Mouse (Mus musculus): Measurements from ENCODE around the gene Nipsnap3a. TPM values are rescaled to one million over a fixed set of nuclear protein-coding genes. Genes with fewer than 3 reads are reported as not detected.

Nipsnap3a gene
- total RNA-seq (2021): not detected
- long read RNA-seq, experiment 1: 0 reads
- long read RNA-seq, experiment 2, partial matches to known transcripts: 0 of 1 reads
- long read RNA-seq, experiment 2, other reads (novel, unspliced or antisense): 1 of 1 reads

DNA sequence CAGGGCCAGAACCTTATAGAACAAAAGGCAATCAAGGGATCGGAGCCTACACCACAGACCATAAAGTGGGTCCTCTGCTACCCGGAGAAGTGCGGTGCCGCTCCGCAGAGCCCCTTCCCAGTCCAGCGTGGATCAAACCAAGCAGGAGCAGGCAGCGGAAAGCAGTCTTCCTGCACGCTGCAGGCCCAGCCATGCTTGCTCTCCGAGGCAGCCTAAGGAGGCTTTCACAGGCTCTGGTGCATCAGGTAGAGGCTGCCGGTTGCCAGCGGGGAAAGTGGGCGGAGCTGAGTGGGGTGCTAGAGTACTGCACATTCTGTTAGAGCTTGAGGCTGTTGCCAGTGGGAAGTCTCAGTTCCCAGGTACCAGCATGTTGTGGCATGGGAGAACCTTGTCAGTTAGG is at the start of gene Nipsnap3a:
Gene Nipsnap3a (plus strand): TSS at position 25 of the 400 bp plus-strand sequence.
- DNase-seq (ENCODE audit: low spot score in 2 of 2): peak in 1 of 2 experiments; percentile 11

DNA sequence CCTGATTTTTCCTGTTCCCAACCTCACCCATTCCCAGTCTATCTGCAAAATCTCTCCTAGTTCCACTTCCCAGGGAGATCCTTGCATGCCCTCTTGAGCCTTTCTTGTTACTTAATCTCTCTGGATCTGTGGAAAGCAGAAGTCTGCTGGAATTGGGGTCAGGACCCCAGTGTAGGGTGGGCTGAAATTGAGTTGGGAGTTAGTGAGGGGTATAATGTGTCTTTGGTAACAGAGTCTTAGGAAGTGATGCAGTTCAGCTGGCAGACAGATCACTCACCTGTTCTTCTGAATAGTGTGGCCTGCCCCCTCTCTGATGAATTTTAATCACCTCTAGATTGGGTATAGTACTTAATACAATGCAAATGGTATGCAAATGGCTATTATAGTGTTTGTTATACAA is 42.4 kb upstream of the Nipsnap3a start:
- DNase-seq (ENCODE audit: low spot score in 2 of 2): no peak

DNA sequence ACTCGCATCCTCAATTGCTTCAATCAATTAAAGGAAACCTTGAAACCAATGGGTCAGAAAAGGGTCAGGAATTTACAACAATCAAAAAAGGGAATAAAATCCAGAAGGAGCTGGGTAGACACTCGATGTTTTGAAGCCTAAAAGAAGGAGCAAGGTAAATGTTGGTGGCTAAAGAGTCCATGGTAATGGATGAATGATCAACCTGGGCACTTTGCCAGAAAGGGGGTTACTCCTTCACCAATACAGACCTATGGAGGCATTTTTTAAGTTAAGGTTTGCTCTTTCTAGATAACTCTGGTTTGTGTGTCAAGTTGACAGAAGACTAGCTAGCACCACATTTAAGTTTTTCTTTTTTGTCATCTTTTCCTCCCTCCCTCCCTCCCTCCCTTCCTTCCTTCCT is 40.1 kb upstream of the Nipsnap3a start:
- DNase-seq (ENCODE audit: low spot score in 2 of 2): no peak

DNA sequence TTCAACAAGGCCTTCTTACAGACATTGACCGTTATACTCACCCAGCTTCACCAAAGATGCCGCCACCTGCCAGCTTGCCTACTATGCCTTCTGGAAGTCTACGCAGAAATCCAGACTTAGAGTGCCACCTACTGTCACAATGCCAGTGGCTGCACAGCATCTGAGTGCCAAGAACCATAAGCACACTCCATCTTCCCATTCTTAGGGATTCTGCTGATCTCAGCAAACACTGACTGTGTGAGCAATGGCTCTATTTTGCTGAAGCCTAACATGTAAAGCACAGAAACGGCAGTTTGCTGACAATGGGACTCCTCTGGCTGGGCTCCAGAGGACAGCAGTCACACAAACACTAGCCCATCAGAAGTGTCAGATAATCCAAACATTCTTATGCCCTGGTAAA is 30.4 kb upstream of the Nipsnap3a start:
- DNase-seq (ENCODE audit: low spot score in 2 of 2): no peak

DNA sequence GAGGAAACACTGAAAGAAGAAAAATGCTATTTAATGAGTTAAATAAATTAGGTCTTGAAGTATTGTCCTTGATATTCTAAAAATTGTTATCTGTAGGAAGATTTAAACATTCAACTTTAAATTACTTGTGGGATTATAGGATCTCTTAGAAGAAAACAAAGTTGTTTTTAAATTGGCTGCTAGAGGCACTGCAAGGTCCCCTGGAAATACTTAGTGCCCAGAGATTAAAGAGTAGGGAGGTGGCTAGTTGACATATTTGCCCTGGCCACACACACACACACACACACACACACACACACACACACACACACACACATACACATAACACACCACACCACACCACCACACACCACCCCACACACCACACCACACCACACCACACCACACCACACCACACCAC is 24.8 kb upstream of the Nipsnap3a start, which contains the start of gene Olfr270:
Gene Olfr270 (plus strand): TSS at position 301 of the 400 bp plus-strand sequence.
- no peak for DNase-seq (ENCODE audit: low spot score in 2 of 2)

DNA sequence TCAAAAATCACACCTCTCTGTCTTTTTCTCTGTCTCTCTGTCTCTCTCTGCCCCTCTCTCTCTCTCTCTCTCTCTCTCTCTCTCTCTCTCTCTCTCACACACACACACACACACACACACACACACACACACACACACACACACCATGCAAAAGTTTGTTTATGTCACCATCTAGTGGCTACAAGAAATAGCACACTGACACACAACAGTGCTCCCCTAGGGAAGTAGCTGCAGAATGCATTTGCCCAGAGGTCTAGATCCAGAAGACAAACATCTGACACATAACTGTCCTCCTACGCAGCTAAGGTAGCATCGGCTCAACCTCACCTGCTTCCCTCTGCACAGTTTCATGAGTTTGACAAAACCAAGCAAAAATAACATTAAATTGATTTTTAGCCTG is 3.9 kb upstream of the Nipsnap3a start:
- no peak for DNase-seq (ENCODE audit: low spot score in 2 of 2)

DNA sequence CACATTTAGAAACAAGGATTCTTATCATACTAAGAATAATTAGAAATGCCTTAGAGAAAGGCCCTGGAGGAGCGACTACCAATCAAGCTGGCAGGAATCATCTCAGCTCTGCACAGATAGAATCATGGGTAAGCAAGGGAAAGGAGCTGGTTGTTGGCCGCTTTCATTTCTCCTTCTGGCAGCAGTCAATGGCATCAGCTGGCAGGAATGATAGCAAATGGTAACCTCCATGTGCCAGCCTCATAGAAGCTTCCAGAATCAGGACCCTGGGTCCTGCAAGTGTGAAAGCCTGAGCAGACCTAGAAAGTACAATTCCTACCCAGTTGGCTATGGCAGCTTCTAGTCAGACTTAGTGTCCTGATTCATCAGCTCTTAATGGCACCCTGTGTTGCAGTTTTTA is 2.8 kb upstream of the Nipsnap3a start:
- DNase-seq (ENCODE audit: low spot score in 2 of 2): no peak

DNA sequence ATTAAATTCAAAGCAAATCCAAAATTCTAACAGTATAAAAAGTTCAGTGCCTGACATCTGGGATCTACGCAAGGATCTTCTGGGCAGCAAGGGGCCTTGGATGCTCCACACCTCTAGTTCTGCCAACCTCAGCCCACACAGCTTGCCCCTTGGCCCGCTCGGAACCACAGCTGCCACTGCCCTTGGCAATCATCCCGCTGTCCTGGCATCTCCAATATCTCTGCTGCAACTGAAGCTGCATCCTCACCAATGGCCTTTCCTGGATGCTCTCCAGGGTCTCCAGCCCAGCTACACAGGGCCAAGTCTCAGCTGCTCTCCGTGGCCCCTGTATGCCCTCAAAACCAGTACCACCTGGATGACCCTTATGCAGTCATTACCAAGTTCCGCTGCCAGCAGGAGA is 10.4 kb downstream of the Nipsnap3a start:
- DNase-seq (ENCODE audit: low spot score in 2 of 2): peak; percentile 36 to 75

DNA sequence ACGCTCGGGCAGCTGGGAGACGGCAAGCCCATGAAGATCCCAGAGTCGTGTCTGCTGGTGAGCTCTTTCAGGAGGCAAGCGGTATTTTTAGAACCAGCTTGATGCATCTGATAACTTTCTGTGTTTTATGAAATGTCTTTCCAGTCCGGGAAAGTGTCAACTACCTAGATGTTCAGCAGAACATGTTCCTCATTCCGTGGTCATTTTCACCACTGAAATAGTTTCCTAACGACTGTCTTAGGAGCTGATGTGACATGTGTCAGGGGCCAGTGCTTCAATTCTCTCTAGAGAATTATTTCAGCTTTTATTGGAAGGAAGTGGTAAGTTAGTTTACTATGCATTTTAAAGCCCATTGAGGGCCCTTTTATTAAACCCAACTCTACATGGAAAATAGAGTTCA is 11.1 kb downstream of the Nipsnap3a start:
- DNase-seq (ENCODE audit: low spot score in 2 of 2): no peak

DNA sequence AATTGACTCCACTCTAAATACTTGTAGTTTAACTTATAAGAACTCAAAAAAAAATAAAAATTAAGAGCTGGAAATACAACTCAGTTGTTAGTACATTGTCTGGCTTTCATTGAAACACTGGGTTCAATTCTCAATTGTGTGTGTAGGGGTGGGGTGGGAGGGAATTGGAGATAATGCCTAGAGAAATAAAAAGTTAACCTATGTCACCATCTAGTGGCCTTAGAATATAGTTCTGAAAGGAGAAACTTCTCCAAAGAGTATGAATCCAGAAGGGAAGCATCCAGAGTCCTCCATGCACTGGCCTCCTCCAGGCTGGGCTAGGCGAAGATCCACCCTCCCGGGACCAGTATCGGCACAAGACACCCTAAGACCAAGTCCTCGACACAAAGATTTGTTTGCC is 20.1 kb downstream of the Nipsnap3a start:
- no peak for DNase-seq (ENCODE audit: low spot score in 2 of 2)

DNA sequence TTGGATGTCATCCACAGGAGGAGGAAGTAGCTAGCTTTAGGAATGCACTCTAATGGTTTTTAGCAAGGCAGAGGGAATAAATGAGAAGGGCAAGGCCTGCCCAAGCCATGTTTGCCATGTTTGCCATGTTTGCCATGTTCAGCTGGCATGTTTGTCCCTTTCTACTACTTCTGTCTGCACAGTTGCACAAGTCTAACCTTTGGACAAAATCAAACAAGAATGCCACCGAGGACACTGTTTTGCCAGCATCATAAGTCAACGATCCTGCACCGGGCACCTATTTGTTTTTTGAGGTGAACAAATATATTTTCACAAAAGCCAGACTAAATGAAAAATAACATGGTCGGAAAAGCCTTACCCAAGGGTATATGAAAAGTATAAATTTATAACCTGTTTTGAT is 20.8 kb downstream of the Nipsnap3a start:
- no peak for DNase-seq (ENCODE audit: low spot score in 2 of 2)

DNA sequence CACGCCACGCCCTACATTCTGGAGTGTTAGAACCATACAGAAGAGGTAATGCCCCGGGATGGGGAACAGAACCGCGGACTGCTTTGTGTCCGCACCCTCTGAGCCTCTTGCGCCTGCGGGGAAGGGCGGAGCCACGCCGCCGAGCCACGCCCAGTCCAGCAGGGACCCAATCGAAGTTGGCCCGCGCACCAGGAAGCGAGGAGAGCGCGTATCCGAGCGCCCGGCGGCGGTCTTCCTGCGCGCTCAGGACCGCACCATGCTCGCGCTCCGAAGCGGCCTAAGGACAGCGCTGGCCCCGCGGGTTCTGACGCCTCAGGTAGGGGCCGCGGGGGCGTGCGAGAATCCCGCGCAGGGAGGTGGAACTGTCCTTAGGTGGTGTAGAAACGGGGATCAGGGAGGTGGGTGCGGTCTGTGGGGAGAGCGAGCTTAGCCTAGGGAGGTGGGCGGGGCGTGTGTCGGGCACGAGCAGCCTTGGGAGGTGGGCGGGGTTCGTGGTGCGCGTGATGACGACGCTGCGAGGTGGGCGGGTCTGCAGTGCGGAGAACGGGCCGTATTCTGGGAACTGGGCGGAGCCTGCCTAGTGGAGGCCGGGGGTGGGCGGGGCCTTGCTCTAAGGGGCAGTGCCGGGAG is 22.8 kb downstream of the Nipsnap3a start, which contains the start of gene Nipsnap3b:
Gene Nipsnap3b (plus strand): TSS at position 149 of the 630 bp plus-strand sequence.
- peak; percentile 95 to 99 for DNase-seq (ENCODE audit: low spot score in 2 of 2)

DNA sequence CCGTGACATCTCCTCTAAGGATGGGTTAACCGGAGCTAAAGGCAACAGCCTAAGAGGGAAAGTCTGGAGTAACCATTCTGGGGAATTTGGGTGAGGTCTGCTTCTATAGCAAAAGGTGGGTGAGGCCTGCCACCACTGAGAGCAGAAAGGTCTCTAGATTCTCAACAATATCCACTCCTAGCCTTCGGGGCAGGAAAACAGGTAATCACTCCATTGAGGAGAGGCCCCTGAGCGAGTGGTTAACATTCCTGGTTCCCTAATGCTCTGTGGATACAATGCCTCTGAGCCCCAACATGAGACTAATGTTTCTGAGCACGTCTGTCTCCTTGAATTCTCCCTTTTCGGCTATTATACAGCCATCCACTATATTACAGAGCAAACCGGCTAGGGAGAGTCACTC is 25.3 kb downstream of the Nipsnap3a start:
- DNase-seq (ENCODE audit: low spot score in 2 of 2): no peak

DNA sequence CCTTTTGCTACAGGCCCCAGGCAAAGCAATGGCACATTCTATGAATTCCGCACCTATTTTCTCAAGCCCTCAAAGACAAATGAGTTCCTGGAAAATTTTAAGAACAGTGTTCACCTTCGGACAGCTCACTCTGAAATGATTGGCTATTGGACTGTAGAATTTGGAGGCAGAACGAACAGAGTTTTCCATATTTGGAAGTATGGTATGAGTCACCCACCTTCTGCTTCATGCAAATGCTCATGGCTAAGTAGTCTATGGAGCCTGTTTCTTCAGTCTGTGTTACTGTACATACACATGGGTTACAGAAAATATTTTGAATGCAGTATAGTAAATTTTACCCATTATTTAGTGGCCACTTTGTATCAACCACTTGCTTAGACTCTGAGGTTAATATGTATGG is 26.0 kb downstream of the Nipsnap3a start:
- peak in 1 of 2 experiments; percentile 1 for DNase-seq (ENCODE audit: low spot score in 2 of 2)

DNA sequence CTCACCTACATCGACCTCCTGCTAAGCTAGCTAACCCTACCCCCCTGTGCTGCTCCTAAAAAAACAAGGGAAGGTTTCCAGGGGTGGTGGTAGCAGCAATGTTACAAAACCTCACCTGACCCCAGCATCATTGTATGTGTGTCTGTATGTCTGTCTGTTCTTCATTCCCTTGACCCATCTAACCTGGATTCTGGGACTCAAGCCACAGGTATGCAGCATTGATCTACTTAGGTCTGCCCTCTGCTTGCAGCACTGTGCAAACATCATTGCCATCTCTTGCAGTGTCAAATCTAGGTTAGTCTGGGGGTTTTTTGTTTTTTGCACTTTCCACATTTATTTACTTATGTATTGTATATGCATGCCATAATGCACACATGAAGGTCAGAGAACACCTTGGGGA is 29.3 kb downstream of the Nipsnap3a start:
- DNase-seq (ENCODE audit: low spot score in 2 of 2): peak in 1 of 2 experiments; percentile 1

DNA sequence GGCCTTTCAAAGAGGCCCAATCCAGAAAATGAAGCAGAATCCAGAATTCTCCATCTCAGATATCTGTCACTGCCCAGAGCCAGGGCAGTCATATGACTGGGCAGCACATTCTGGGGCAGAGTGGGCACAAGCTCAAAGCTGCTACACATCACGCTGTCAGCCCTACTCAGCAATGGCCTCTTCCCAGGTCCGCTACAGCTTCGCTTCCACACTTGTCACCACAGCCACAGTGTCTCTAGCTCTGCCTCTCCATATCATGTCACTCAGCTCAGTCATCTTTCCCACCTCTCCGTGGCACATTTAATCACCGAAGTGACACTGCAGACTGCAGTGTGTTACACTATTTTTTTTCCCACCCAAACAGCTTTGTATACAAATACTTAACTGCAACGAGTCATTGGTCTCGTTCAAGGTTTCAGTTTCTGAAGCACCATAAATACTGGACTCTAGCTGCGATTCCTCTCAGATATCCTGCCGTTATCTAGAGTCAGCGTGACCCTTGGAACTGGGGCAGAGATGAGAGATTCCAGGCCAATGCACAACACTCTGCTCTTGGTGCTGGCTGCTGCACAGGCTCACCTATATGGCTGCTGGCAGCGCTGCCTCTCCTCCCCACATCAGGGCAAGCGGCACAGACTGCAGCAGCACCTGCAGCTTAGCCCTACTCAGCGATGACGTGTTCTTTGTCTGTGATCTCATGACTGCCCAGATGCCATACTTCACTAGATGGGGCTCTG is 34.3 kb downstream of the Nipsnap3a start:
- DNase-seq (ENCODE audit: low spot score in 2 of 2): no peak

DNA sequence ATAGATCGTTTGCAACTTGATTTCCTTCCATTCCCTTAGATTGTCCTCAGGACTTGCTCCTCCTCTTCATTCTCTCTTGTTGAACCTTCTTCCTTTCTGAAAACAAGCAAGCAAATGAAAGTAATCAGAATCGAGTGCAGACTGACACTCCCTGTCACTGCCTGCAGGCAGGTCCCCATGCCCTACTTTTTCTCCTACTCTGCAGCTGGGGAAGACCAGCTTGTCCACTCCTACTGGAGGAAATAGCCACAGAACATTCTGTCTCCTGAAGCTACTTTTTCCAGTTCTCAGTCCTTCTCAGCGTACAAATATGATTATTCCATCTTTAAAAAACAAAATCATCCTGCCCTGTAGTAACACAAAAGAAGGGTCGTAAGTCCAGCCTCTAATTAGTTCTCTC is 35.3 kb downstream of the Nipsnap3a start:
- DNase-seq (ENCODE audit: low spot score in 2 of 2): no peak

DNA sequence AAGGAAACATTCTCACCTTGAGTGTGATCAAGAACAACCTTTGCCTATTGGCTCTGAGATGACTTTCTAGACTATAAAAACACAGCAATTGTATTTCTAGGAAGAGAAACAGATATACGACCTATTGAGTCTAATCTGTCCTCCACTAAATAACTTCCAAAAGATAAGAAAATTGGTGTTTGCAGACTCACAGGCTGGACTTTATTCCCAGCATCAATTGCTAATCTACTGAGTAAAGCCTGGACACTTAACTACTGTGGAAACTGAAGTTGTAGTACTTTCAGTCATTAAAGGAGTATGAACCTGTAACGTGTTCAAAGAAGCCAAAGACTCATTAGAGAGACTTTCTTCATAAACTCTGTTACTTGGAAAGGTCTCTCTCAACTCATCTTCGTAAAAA is 38.7 kb downstream of the Nipsnap3a start:
- DNase-seq (ENCODE audit: low spot score in 2 of 2): no peak

DNA sequence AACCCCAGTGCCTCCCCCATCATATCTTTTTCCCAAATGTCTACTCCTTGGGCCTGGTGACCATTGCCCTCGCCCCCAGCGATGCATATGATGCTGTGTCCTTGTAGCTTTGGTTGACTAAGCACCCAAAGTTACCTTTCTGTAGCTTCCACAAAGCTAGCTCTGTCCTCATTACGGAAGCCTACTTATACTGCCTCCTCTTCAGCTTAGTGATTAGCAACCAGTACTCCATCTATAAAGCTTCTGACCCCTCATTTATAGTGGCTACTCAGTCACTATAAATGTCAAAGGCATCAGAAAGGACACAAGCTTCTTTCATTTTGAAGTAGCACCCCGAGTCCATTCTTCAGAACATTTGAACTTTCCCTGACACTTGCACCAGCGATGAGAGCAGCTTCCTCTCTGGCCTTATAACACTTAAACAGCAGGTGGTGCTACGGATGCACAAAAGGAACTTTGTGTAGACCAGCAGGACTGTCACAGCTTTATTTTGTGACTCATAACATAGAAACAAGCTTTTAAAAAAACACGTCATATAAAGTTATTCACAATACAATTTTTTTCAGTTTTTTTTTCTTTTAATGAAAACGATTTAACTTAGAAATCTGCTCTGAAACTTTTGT is 41.4 kb downstream of the Nipsnap3a start:
- no peak for DNase-seq (ENCODE audit: low spot score in 2 of 2)

DNA sequence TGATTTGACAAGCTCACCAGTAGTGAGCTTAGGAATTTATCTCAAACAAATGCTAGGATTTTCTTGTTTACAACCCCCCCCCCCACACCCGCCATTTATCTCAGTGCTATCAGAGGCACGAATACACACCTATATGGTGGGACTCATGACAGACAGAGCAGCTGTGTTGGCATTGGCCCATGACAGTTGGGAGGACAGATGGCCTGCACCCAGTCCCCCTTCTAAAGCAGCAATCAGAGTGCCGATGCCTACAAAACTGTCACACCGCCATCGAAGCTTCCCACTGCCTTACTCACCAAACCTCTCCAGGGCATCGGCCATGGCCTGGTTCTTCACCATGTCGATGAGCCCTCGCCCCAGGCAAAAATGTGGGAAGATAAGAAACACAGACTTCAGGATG is 54.7 kb downstream of the Nipsnap3a start:
- DNase-seq (ENCODE audit: low spot score in 2 of 2): no peak

DNA sequence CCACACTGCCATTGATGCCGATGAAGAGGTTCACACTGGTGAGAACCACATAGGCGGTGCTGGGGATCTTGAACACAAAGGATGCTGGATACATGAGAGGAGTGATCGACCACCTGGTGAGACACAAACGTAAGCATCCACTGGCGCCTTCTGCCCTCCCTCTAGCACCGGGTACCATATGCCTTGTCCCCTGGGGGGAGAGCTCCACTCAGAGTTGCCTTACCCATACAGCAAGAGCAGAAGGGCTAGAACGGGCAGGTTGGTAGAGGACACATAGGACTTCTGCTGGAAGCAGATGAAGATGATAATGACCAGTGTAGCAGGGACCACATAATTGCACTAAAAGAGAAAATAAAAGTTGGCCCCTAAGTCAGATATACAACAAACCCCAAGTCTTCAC is 56.7 kb downstream of the Nipsnap3a start:
- DNase-seq (ENCODE audit: low spot score in 2 of 2): no peak

Measured in gastrocnemius, postnatal 4 days (tissue).